Mouse (Mus musculus) midbrain, embryonic 10.5 days (tissue): ENCODE results near the gene Fdxacb1. TPM values are rescaled to one million over a fixed set of nuclear protein-coding genes. Genes with fewer than 3 reads are reported as not detected.

Source experiments
- DNase-seq: peaks from one replicate; pipeline ENCODE4 v3.0.0-alpha.2; 2017; ENCODE audit warnings: low spot score
- H3K27ac ChIP-seq: fragments of 300-500 bp; sonication (generic); replicated peaks from 2 replicates; pipeline ENCODE4 v1.5.1; 2016; ENCODE audit warnings: mild to moderate bottlenecking
- H3K27me3 ChIP-seq: fragments of 300-500 bp; sonication (generic); 2 replicates; pipeline ENCODE4 v1.6.1; 2016; ENCODE audit warnings: low read depth, mild to moderate bottlenecking; ENCODE audit not compliant: poor library complexity, severe bottlenecking
- H3K36me3 ChIP-seq: fragments of 300-500 bp; sonication (generic); 2 replicates; pipeline ENCODE4 v1.6.1; 2016; ENCODE audit warnings: mild to moderate bottlenecking, moderate library complexity
- H3K4me1 ChIP-seq: fragments of 300-500 bp; sonication (generic); 2 replicates; pipeline ENCODE4 v1.6.1; 2016
- H3K4me3 ChIP-seq: fragments of 300-500 bp; sonication (generic); 2 replicates; pipeline ENCODE4 v1.5.1; 2016; ENCODE audit warnings: mild to moderate bottlenecking, moderate library complexity
- H3K9me3 ChIP-seq: fragments of 300-500 bp; sonication (generic); replicated peaks from 2 replicates; pipeline ENCODE4 v1.6.1; 2016; ENCODE audit warnings: mild to moderate bottlenecking
- WGBS: fragments of 180-500 bp; shearing (Covaris S2); methylation state at CpG from one replicate; pipeline ENCODE4 v1.1.7; 2016; 5-methylcytosine and 5-hydroxymethylcytosine counted together
- polyA plus RNA-seq: library from polyadenylated mRNA; unstranded; fragments of >200 nt; fragmentation: Nextera tagmentation; extraction: Ambion mirVana; gene quantifications from 2 replicates; pipeline ENCODE4 v1.2.1, GENCODE M21; 2016

Gene Fdxacb1
- polyA plus RNA-seq, 1 experiment from 2014 or later: 12.8 TPM

- 94% methylated on average over 3 of the region's 3 CpGs for WGBS
- peaks cover 46% of the 10 kb centered on the region for H3K36me3 ChIP-seq
- no peak overlapping the region for H3K27ac ChIP-seq
- H3K4me1 ChIP-seq: no peaks in the 10 kb centered on the region
- no peaks in the 10 kb centered on the region for H3K27me3 ChIP-seq
- no peak overlapping the region for H3K4me3 ChIP-seq
- no peaks in the 10 kb centered on the region for H3K9me3 ChIP-seq
- DNase-seq: no peak
Observed at GRCm38 (mm10) chr9:50795266-50795665, 27.2 kb downstream of the Fdxacb1 start.

GRCm38 (mm10) chr9:50796776-50797175, 28.7 kb downstream of the Fdxacb1 start:
- DNase-seq: no peak
- peaks cover 42% of the 10 kb centered on the region for H3K36me3 ChIP-seq
- H3K4me3 ChIP-seq: no peak overlapping the region
- H3K27me3 ChIP-seq: no peaks in the 10 kb centered on the region
- WGBS: 91% methylated on average over 8 of the region's 8 CpGs
- no peaks in the 10 kb centered on the region for H3K9me3 ChIP-seq
- no peak overlapping the region for H3K27ac ChIP-seq
- no peaks in the 10 kb centered on the region for H3K4me1 ChIP-seq

- H3K36me3 ChIP-seq: peaks cover 42% of the 10 kb centered on the region
Observed at GRCm38 (mm10) chr9:50797641-50798040, 29.6 kb downstream of the Fdxacb1 start.

GRCm38 (mm10) chr9:50798368-50798767, 30.3 kb downstream of the Fdxacb1 start:
- Histone ChIP-seq H3K27me3 (no peaks in the 10 kb centered on the region), H3K9me3 (no peaks in the 10 kb centered on the region), H3K4me1 (no peaks in the 10 kb centered on the region), H3K36me3 (peaks cover 44% of the 10 kb centered on the region), H3K27ac (no peak overlapping the region), H3K4me3 (no peak overlapping the region)
- WGBS: 92% methylated on average over 5 of the region's 5 CpGs
- DNase-seq: no peak

More at GRCm38 (mm10) chr9:50797641-50798040, 29.6 kb downstream of the Fdxacb1 start:
- no peak for DNase-seq
- 96% methylated on average over 7 of the region's 7 CpGs for WGBS
- H3K4me1 ChIP-seq: no peaks in the 10 kb centered on the region
- no peaks in the 10 kb centered on the region for H3K27me3 ChIP-seq
- H3K4me3 ChIP-seq: no peak overlapping the region
- no peaks in the 10 kb centered on the region for H3K9me3 ChIP-seq
- no peak overlapping the region for H3K27ac ChIP-seq

- 58% methylated on average over 2 of the region's 2 CpGs for WGBS
- no peak for DNase-seq
Observed at GRCm38 (mm10) chr9:50800985-50801384, 32.9 kb downstream of the Fdxacb1 start.

GRCm38 (mm10) chr9:50803055-50803671, 35.1 kb downstream of the Fdxacb1 start:
- DNase-seq: no peak
- Histone ChIP-seq H3K9me3 (no peaks in the 10 kb centered on the region), H3K4me1 (no peaks in the 10 kb centered on the region), H3K36me3 (peaks cover 81% of the 10 kb centered on the region), H3K27me3 (no peaks in the 10 kb centered on the region), H3K27ac (no peak overlapping the region; the same call in 1 of the 2 replicates), H3K4me3 (no peak overlapping the region)
- 92% methylated on average over 7 of the region's 7 CpGs for WGBS

More at GRCm38 (mm10) chr9:50800985-50801384, 32.9 kb downstream of the Fdxacb1 start:
- Histone ChIP-seq H3K4me1 (no peaks in the 10 kb centered on the region), H3K27ac (no peak overlapping the region), H3K27me3 (no peaks in the 10 kb centered on the region), H3K4me3 (no peak overlapping the region), H3K9me3 (no peaks in the 10 kb centered on the region), H3K36me3 (peaks cover 62% of the 10 kb centered on the region)

GRCm38 (mm10) chr9:50808471-50808870, 40.4 kb downstream of the Fdxacb1 start:
- DNase-seq: no peak
- 88% methylated on average over 6 of the region's 6 CpGs for WGBS
- Histone ChIP-seq H3K4me3 (no peak overlapping the region), H3K36me3 (peaks cover 92% of the 10 kb centered on the region), H3K4me1 (no peaks in the 10 kb centered on the region), H3K9me3 (no peaks in the 10 kb centered on the region), H3K27me3 (no peaks in the 10 kb centered on the region), H3K27ac (no peak overlapping the region)

GRCm38 (mm10) chr9:50809146-50809545, 41.1 kb downstream of the Fdxacb1 start:
- Histone ChIP-seq H3K36me3 (peaks cover 92% of the 10 kb centered on the region), H3K27ac (no peak overlapping the region), H3K9me3 (no peaks in the 10 kb centered on the region), H3K4me1 (no peaks in the 10 kb centered on the region), H3K4me3 (no peak overlapping the region), H3K27me3 (no peaks in the 10 kb centered on the region)
- DNase-seq: no peak
- 95% methylated on average over 13 of the region's 13 CpGs for WGBS

- DNase-seq: no peak
- Histone ChIP-seq H3K4me3 (no peak overlapping the region), H3K4me1 (no peaks in the 10 kb centered on the region), H3K9me3 (no peaks in the 10 kb centered on the region), H3K27ac (no peak overlapping the region), H3K27me3 (no peaks in the 10 kb centered on the region), H3K36me3 (peaks cover 87% of the 10 kb centered on the region)
- WGBS: 94% methylated on average over 7 of the region's 7 CpGs
Observed at GRCm38 (mm10) chr9:50811187-50811586, 43.2 kb downstream of the Fdxacb1 start.

GRCm38 (mm10) chr9:50811746-50812145, 43.7 kb downstream of the Fdxacb1 start:
- no peaks in the 10 kb centered on the region for H3K9me3 ChIP-seq
- H3K4me1 ChIP-seq: no peaks in the 10 kb centered on the region
- 73% methylated on average over 2 of the region's 2 CpGs for WGBS
- no peak overlapping the region for H3K27ac ChIP-seq
- H3K36me3 ChIP-seq: peaks cover 87% of the 10 kb centered on the region
- DNase-seq: no peak
- no peak overlapping the region for H3K4me3 ChIP-seq
- H3K27me3 ChIP-seq: no peaks in the 10 kb centered on the region

- H3K4me1 ChIP-seq: no peaks in the 10 kb centered on the region
- H3K4me3 ChIP-seq: no peak overlapping the region
- no peak overlapping the region for H3K27ac ChIP-seq
- no peaks in the 10 kb centered on the region for H3K27me3 ChIP-seq
- WGBS: 92% methylated on average over 5 of the region's 5 CpGs
- no peaks in the 10 kb centered on the region for H3K9me3 ChIP-seq
- peaks cover 84% of the 10 kb centered on the region for H3K36me3 ChIP-seq
- no peak for DNase-seq
Observed at GRCm38 (mm10) chr9:50813796-50814195, 45.8 kb downstream of the Fdxacb1 start.

- Histone ChIP-seq H3K4me3 (no peak overlapping the region), H3K27ac (no peak overlapping the region), H3K36me3 (peaks cover 75% of the 10 kb centered on the region), H3K9me3 (no peaks in the 10 kb centered on the region), H3K4me1 (no peaks in the 10 kb centered on the region), H3K27me3 (no peaks in the 10 kb centered on the region)
- WGBS: 97% methylated on average over 4 of the region's 4 CpGs
- DNase-seq: no peak
Observed at GRCm38 (mm10) chr9:50815666-50816065, 47.6 kb downstream of the Fdxacb1 start.

GRCm38 (mm10) chr9:50816512-50816911, 48.5 kb downstream of the Fdxacb1 start:
- Histone ChIP-seq H3K4me3 (no peak overlapping the region), H3K27ac (no peak overlapping the region), H3K27me3 (no peaks in the 10 kb centered on the region), H3K36me3 (peaks cover 74% of the 10 kb centered on the region), H3K4me1 (no peaks in the 10 kb centered on the region), H3K9me3 (no peaks in the 10 kb centered on the region)
- 95% methylated on average over 1 of the region's 1 CpGs for WGBS
- DNase-seq: no peak
